Mouse (Mus musculus) heart, embryonic 12.5 days (tissue): ENCODE results near the gene Hpn. TPM values are rescaled to one million over a fixed set of nuclear protein-coding genes. Genes with fewer than 3 reads are reported as not detected.

Source experiments
- ATAC-seq: fragments of 200-750 bp; cut with Nextera tagmentation; 2 replicates; pipeline ENCODE4 v1.8.0; 2017; ENCODE audit warnings: moderate TSS enrichment, moderate library complexity; ENCODE audit not compliant: insufficient number of reproducible peaks, low FRiP score
- H3K27ac ChIP-seq: fragments of 300-500 bp; sonication (generic); 2 replicates; pipeline ENCODE4 v1.5.1; 2016; ENCODE audit warnings: mild to moderate bottlenecking, moderate library complexity; ENCODE audit not compliant: poor library complexity, severe bottlenecking
- H3K27me3 ChIP-seq: fragments of 300-500 bp; sonication (generic); replicated peaks from 2 replicates; pipeline ENCODE4 v1.6.1; 2016; ENCODE audit warnings: mild to moderate bottlenecking, moderate library complexity
- H3K36me3 ChIP-seq: fragments of 300-500 bp; sonication (generic); 2 replicates; pipeline ENCODE4 v1.6.1; 2016; ENCODE audit warnings: mild to moderate bottlenecking, moderate library complexity
- H3K4me1 ChIP-seq: fragments of 300-500 bp; sonication (generic); replicated peaks from 2 replicates; pipeline ENCODE4 v1.6.1; 2016; ENCODE audit warnings: mild to moderate bottlenecking
- H3K4me2 ChIP-seq: fragments of 300-500 bp; sonication (generic); 2 replicates; pipeline ENCODE4 v1.6.1; 2016; ENCODE audit warnings: mild to moderate bottlenecking, moderate library complexity
- H3K4me3 ChIP-seq: fragments of 300-500 bp; sonication (generic); 2 replicates; pipeline ENCODE4 v1.5.1; 2016; ENCODE audit warnings: mild to moderate bottlenecking
- H3K9ac ChIP-seq: fragments of 300-500 bp; sonication (generic); 2 replicates; pipeline ENCODE4 v1.6.1; 2016; ENCODE audit warnings: mild to moderate bottlenecking, moderate library complexity
- H3K9me3 ChIP-seq: fragments of 300-500 bp; sonication (generic); replicated peaks from 2 replicates; pipeline ENCODE4 v1.6.1; 2016; ENCODE audit warnings: mild to moderate bottlenecking, moderate library complexity
- WGBS: fragments of 180-500 bp; shearing (Covaris S2); methylation state at CpG from one replicate; pipeline ENCODE4 v1.1.7; 2016; 5-methylcytosine and 5-hydroxymethylcytosine counted together
- polyA plus RNA-seq: library from polyadenylated mRNA; unstranded; fragments of >200 nt; fragmentation: Nextera tagmentation; extraction: Ambion mirVana; gene quantifications from 2 replicates; pipeline ENCODE4 v1.2.1, GENCODE M21; 2016

Gene Hpn
- polyA plus RNA-seq, 1 experiment from 2014 or later, result 2.0 TPM

GRCm38 (mm10) chr7:31060621-31061010 is 54.5 kb downstream of the Hpn start:
- 84% methylated on average over 7 of the region's 7 CpGs for WGBS
- H3K9ac ChIP-seq, result no peak overlapping the region
- H3K27ac ChIP-seq, result no peak overlapping the region
- no peak overlapping the region for H3K4me2 ChIP-seq
- peaks cover 9% of the 10 kb centered on the region for H3K4me1 ChIP-seq
- no peak overlapping the region for H3K4me3 ChIP-seq
- ATAC-seq, result no peak
- no peaks in the 10 kb centered on the region for H3K27me3 ChIP-seq
- no peaks in the 10 kb centered on the region for H3K36me3 ChIP-seq
- no peaks in the 10 kb centered on the region for H3K9me3 ChIP-seq

DNA sequence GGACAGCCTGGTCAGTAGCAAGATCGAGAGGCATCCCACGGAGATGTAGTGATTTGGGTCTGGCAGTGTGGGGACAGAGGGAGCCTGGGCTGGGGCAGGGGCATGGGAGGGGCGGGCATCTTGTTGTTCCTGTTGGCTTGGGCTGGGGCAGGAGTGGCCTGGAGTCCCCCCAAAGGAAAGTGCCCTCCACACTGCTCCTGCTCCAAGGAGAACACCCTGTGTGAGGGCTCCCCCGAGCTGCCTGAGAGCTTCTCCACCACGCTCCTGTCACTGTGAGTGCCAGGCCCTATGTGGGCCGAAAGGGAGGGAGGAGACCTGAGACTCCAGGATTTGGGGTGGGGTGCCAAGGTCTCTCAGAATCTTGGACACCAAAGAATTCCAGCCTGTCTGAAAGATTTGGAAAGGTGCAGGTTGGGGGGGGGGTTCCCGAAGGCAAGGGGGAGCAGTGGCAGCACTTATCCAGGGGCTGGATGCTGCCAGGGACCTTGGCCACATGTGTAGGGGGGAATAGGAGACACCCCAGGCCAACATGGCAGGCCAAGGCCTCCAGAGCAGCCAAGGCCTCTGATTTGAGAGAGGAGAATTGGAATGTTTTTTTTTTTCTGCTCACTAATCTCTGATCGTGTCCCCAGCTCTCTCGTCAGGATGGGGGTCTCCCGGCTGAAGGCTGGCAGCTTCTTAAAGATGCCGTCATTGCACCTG is 55.0 kb downstream of the Hpn start:
- Histone ChIP-seq H3K27ac (no peak overlapping the region), H3K27me3 (no peaks in the 10 kb centered on the region), H3K9me3 (no peaks in the 10 kb centered on the region), H3K4me2 (no peak overlapping the region), H3K4me3 (no peak overlapping the region), H3K36me3 (no peaks in the 10 kb centered on the region), H3K9ac (no peak overlapping the region), H3K4me1 (peaks cover 15% of the 10 kb centered on the region)
- ATAC-seq, result no peak
- WGBS, result 69% methylated on average over 11 of the region's 11 CpGs

GRCm38 (mm10) chr7:31059108-31059507 is 56.0 kb downstream of the Hpn start, which contains the start of gene Lgi4:
Gene Lgi4 (plus strand): TSS chr7:31059342.
- no peak within 1 kb of the TSS for H3K4me2 ChIP-seq
- no peaks in the 10 kb centered on the region for H3K9me3 ChIP-seq
- no peak for ATAC-seq
- no peaks in the 10 kb centered on the region for H3K27me3 ChIP-seq
- no peak within 1 kb of the TSS for H3K4me3 ChIP-seq
- H3K9ac ChIP-seq, result no peak within 1 kb of the TSS
- H3K36me3 ChIP-seq, result no peaks in the 10 kb centered on the region
- WGBS, result 2% methylated on average over 2 of the region's 2 CpGs
- H3K4me1 ChIP-seq, result peaks cover 24% of the 10 kb centered on the region
- no peak within 1 kb of the TSS for H3K27ac ChIP-seq

DNA sequence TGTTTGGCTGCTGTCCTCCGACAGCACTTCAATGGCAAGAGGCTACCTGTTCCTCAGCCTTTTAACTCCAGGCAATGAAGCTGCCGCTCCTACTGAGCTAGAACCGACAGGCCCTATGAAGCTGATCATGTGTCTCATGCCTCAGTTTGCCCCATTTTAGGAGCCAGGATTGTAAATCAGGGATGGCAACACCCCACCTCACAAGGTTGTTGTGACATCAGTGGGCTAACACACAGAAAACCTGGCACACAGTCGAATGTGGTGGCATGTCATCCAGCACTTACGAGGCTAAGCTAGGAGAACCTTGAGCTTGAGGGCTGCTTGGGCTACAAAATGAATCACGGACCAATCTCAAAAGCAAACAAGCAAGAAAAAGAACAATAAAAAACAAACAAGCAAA is 56.9 kb downstream of the Hpn start:
- no peak for ATAC-seq
- Histone ChIP-seq H3K27ac (no peak overlapping the region), H3K36me3 (no peaks in the 10 kb centered on the region), H3K9me3 (no peaks in the 10 kb centered on the region), H3K4me1 (peaks cover 33% of the 10 kb centered on the region), H3K27me3 (no peaks in the 10 kb centered on the region; the same call in 1 of the 2 replicates), H3K4me2 (no peak overlapping the region), H3K4me3 (no peak overlapping the region), H3K9ac (no peak overlapping the region)
- WGBS, result 83% methylated on average over 6 of the region's 6 CpGs

GRCm38 (mm10) chr7:31057730-31058129 is 57.4 kb downstream of the Hpn start:
- peaks cover 38% of the 10 kb centered on the region for H3K4me1 ChIP-seq
- no peaks in the 10 kb centered on the region for H3K36me3 ChIP-seq
- no peak overlapping the region for H3K4me2 ChIP-seq
- no peak overlapping the region for H3K9ac ChIP-seq
- H3K4me3 ChIP-seq, result no peak overlapping the region
- H3K27me3 ChIP-seq, result no peaks in the 10 kb centered on the region; the same call in 1 of the 2 replicates
- no peak overlapping the region for H3K27ac ChIP-seq
- WGBS, result 68% methylated on average over 5 of the region's 5 CpGs
- no peak for ATAC-seq
- no peaks in the 10 kb centered on the region for H3K9me3 ChIP-seq

DNA sequence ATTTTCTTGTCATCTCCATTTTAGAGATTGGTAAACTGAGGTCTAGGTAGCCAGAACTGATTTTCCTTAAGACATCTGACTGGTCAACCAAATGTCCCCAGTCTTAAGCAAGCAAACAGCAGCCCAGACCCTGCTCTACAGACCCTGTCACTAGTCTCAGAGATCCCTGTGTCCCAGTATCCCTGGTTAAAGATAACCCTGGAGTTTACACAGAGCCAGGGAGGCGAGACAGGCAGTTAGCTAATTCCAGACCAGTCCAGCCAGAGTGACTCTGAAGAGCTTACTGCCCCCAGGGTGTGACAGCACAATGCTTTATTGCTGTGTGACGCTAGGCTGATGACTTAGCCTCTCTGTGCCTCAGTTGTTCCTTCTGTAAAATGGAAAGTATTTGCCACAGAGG is 58.0 kb downstream of the Hpn start, which contains the start of gene Fxyd1:
Fxyd1 (minus strand) TSS at position 129 of the 400 bp plus-strand sequence.
- H3K4me3 ChIP-seq, result no peak within 1 kb of the TSS
- ATAC-seq, result no peak
- 76% methylated on average over 2 of the region's 2 CpGs for WGBS
- no peaks in the 10 kb centered on the region for H3K9me3 ChIP-seq
- H3K36me3 ChIP-seq, result no peaks in the 10 kb centered on the region
- H3K27me3 ChIP-seq, result peaks cover 4% of the 10 kb centered on the region
- 0 out of 2 replicates have a peak within 1 kb of the TSS, but pooled peaks have one; percentile 71 for H3K9ac ChIP-seq
- peaks cover 45% of the 10 kb centered on the region for H3K4me1 ChIP-seq
- H3K4me2 ChIP-seq, result peak within 1 kb of the TSS; percentile 75
- peak within 1 kb of the TSS; percentile 96 for H3K27ac ChIP-seq

DNA sequence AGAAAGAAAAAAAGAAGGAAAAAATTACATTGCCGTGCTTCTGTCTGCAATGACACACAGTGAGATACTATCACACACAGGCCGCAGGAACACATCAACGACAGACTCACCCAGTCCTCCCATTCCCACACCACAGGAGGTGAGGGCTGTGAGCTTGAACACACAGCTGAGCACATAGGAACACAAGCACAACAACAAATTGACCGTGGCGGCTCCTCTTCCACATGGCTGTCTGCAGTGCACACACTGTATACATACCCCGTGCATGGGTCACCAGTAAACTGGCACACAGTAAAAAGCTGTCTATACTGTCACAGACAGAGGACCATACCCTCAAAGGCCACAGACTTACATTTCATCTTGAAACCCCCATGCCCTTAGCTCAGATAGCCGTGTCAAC is 58.6 kb downstream of the Hpn start:
- 0 out of 2 replicates have a peak overlapping the region, but pooled peaks have one; percentile 34 for H3K27ac ChIP-seq
- peaks cover 51% of the 10 kb centered on the region for H3K4me1 ChIP-seq
- no peak overlapping the region for H3K9ac ChIP-seq
- H3K27me3 ChIP-seq, result peaks cover 11% of the 10 kb centered on the region
- no peak overlapping the region for H3K4me2 ChIP-seq
- WGBS, result 72% methylated on average over 7 of the region's 7 CpGs
- ATAC-seq, result no peak
- no peaks in the 10 kb centered on the region for H3K36me3 ChIP-seq
- H3K9me3 ChIP-seq, result no peaks in the 10 kb centered on the region
- no peak overlapping the region for H3K4me3 ChIP-seq

DNA sequence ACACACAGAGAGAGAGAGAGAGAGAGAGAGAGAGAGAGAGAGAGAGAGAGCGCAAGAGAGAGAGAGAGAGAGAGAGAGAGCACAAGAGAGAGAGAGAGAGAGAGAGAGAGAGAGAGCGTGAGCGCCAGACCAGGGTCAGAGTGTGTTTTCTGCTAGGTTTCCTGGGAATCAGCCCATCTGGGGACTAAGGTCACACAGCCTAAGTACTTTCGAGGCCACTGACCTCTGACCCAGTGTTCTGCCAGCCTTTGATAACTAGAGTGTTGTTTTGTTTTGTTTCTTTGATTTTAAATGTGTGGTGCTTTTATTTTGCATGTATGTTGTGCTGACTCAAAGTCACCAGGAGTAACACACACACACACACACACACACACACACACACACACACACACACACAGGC is 59.2 kb downstream of the Hpn start:
- 0 out of 2 replicates have a peak overlapping the region, but pooled peaks have one; percentile 71 for H3K9ac ChIP-seq
- H3K27me3 ChIP-seq, result peaks cover 16% of the 10 kb centered on the region
- H3K27ac ChIP-seq, result peak overlapping the region; percentile 96
- H3K9me3 ChIP-seq, result no peaks in the 10 kb centered on the region
- peak overlapping the region; percentile 75 for H3K4me2 ChIP-seq
- no peaks in the 10 kb centered on the region for H3K36me3 ChIP-seq
- peak overlapping the region; percentile 42; the same call in 1 of the 2 replicates for H3K4me3 ChIP-seq
- WGBS, result 15% methylated on average over 3 of the region's 4 CpGs
- ATAC-seq, result no peak
- H3K4me1 ChIP-seq, result peaks cover 57% of the 10 kb centered on the region

- Histone ChIP-seq H3K4me3 (peak overlapping the region; percentile 42), H3K27ac (peak overlapping the region; percentile 96), H3K9me3 (no peaks in the 10 kb centered on the region), H3K27me3 (peaks cover 21% of the 10 kb centered on the region), H3K9ac (peak overlapping the region; percentile 71), H3K4me2 (peak overlapping the region; percentile 75), H3K36me3 (no peaks in the 10 kb centered on the region), H3K4me1 (peaks cover 61% of the 10 kb centered on the region)
- peak; percentile 78 for ATAC-seq
- 8% methylated on average over 10 of the region's 10 CpGs for WGBS
These were observed 59.7 kb downstream of the Hpn start for GRCm38 (mm10) chr7:31055354-31055824.

DNA sequence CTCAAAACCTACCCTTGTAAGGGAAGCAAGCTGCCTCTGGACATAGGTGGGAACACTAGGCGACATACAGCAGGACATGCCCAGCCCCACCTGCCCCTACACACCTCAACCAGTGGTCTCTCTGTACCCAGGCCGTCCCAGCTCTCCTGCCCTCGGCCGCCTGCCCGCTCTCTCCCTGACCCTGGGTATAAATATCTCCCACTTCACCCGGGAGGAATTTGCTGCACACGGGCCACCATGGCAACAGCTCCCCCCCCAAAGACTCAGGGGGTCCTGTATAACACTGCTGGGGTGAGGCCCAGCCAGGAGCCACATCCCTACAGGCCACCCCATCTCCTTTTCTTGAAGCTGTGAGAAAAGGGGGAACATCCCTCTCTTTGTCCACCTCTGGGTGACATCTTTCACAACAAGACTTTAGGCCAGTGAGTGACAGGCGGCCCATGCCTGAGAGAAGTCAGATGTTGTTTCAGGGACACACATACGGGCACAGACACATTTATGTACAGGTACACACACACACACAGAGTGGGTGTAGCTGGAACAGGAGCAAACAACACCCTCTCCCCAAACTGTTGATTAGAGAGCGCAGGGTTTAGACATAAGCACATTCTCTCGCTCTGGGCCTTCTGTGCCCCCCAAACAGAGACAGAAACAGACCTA is 60.3 kb downstream of the Hpn start:
- no peaks in the 10 kb centered on the region for H3K9me3 ChIP-seq
- H3K4me1 ChIP-seq, result peaks cover 67% of the 10 kb centered on the region
- H3K36me3 ChIP-seq, result no peaks in the 10 kb centered on the region
- peak overlapping the region; percentile 75 for H3K4me2 ChIP-seq
- H3K27me3 ChIP-seq, result peaks cover 27% of the 10 kb centered on the region
- WGBS, result 22% methylated on average over 11 of the region's 11 CpGs
- peak overlapping the region; percentile 42 for H3K4me3 ChIP-seq
- ATAC-seq, result peak; percentile 26
- peak overlapping the region; percentile 71 for H3K9ac ChIP-seq
- H3K27ac ChIP-seq, result peak overlapping the region; percentile 96

- 15% methylated on average over 10 of the region's 10 CpGs for WGBS
- Histone ChIP-seq H3K4me3 (peak overlapping the region; percentile 42), H3K9me3 (no peaks in the 10 kb centered on the region), H3K27me3 (peaks cover 35% of the 10 kb centered on the region), H3K36me3 (no peaks in the 10 kb centered on the region), H3K4me2 (peak overlapping the region; percentile 75), H3K27ac (peak overlapping the region; percentile 96), H3K9ac (peak overlapping the region; percentile 71), H3K4me1 (peaks cover 68% of the 10 kb centered on the region)
- ATAC-seq, result no peak
These were observed 61.1 kb downstream of the Hpn start for GRCm38 (mm10) chr7:31053882-31054447.
